Mouse (Mus musculus): ENCODE measurements around the gene C130060K24Rik.

The C130060K24Rik gene

DNA sequence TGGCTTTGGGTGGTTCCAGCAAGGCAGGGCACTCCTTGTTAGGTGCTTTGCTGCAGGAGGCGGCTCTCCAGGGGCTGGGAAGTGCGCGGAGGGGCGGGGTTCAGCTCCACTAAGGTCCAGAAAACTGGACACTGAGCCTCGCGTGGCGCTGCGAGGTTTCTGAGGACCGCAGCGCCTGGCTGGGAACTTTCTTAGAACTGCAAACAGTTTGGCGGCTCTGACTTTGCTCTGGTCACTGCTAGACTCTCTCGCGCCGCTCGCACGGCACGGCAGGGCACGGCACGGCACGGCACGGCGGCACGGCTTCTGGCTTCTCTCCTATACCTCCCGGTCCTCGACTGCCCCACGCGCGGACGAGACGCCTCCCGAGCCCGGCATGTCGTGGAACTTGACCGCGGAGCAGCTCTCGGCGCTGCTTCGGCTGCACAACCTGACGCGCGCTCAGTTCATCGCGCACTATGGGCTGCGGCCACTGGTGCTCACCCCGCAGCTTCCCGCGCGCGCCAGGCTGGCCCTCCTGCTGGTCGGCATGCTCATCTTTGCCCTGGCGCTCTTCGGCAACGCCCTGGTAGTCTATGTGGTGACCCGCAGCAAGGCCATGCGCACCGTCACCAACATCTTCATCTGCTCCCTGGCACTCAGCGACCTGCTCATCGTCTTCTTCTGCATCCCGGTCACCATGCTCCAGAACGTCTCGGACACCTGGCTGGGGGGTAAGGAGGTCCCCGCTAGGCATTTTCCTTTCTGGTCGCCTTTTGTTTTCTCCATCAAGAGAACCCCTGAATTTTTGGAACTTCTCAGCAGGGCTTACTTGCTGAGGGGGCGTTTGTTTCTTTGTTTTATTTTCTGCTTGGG lies at the start of gene C130060K24Rik:
TSS of gene C130060K24Rik (plus strand) at position 188 of the 855 bp plus-strand sequence.
- peak; percentile 57 for DNase-seq (ENCODE audit: low spot score)

DNA sequence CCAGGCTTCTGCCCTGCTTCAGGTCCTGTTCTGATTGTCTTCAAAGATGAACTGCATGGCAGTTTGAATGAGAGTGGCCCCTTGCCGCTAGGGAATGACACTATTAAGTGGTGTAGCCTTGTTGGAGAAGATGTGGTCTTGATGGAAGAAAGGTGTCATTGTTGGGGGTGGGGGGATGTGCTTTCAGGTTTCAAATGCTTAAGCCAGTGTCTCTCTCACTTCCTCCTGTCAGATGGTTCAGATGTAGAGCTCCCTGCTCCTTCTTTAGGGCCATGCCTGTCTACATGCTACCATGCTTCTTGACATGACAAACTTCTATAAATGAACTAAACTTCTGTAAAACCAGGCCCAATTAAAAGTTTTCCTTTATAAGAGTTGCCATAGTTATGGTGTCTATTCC lies 46.7 kb upstream of the C130060K24Rik start:
- no peak for DNase-seq (ENCODE audit: low spot score)

DNA sequence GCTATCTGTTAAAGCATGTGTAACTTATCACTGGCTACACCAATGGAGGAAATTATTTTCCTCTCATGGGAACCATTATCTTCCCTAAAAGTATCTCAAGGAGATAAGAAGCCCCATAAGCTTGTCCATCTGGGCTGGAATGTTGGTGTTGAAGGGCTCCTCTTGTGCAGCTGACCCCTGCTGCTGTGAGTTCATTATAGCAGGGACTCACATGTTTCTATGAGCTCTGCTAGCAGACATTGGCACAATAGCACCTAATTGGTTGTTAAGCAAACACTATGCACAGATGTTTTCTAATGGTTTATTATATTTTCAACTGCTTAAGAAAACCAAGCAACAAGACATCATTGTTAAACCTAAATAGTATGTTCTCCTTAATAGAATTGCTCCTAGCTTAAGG lies 41.5 kb upstream of the C130060K24Rik start:
- DNase-seq (ENCODE audit: low spot score) = peak; percentile 60

DNA sequence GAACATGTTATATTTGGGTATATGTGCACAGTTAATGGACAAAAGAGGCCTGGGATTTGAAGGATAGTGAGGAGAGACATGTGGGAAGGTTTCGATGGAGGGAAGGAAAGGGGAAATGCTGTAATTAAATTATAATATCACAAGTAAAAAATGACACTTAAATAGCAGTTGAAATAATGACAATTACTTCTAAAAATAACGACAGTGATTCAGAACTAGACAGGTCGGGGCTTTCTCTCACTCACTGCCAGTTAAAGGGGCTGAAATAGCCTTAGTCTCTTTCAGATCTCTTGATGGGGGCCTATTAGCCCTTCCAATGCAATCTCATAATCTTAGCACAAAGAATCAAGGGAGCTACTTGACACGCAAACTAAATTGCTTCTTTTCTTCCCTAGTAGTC lies 39.5 kb upstream of the C130060K24Rik start:
- DNase-seq (ENCODE audit: low spot score) = no peak

DNA sequence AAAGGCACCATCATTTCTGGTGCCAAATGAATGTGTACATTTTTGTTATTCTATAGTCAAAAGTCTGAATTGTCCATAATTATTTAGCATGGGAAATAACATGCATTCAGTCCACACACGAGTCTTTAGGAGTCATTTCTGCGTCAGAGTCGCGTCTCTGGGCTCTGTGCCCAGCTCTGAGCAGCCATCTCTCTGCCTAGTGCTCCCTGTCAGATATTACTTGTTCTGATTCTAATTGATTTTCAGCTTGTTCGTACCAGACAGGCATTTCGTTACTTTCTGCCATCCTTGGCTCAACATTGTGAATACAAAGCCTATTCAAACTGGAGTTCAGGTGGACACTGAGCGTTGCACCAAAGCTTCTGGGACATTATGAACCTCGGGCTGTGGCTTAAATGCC lies 33.2 kb upstream of the C130060K24Rik start:
- no peak for DNase-seq (ENCODE audit: low spot score)

DNA sequence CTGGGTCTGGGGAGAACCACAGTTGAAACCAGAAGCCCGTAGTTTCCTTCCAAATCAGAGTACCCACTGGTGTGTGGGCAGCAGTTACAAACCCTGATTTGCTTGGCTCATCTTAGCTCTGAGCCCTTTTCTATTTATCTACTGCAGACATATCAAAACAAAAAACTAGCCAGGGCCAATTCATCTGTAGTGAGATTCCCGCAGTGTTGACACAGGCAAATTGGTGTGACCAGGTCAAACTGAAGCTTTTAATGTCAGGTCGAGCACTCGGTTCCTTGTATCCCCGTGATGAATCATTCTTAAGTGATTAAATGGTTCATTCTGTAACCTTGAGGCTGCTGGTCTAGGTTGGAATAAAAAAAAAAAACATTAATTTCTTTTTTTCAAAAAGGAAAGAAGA lies 32.6 kb upstream of the C130060K24Rik start:
- DNase-seq (ENCODE audit: low spot score) = no peak

DNA sequence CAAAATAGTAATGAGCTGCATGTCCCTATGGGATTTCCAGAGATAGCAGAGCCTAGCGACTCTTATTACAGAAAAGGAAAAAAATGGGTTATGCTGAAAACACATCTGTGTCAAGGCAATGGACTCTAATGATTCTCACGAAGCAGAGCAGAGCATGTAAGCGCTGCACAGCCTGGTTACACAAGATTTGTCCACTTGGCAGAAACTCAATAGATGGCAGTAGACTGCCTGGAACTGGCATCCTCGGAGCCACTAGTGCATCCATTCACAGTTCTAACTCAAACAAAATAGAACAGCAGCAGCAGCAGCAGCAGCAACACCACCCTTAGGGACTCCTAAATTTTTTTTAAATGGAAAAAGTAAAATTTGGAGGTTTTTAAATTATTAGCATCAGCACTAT lies 29.3 kb upstream of the C130060K24Rik start:
- DNase-seq (ENCODE audit: low spot score) = no peak

DNA sequence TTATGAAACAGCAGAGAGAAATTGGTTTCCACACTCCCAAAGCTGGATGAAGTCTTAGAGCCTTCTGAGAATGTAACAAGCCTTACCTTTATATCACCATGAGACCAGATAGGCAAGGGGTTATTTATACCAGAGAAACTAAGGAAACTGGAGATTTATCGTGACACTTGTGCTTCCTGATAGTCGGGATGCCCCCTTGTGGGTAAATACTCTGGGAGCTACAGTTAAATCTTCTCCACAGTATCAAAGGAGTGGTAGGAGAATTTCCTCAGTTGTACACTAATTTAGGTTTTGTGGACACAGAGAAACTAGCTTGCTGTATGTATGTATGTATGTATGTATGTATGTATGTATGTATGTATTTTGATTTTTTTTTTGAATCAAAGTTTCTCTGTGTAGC lies 5.0 kb upstream of the C130060K24Rik start:
- no peak for DNase-seq (ENCODE audit: low spot score)

DNA sequence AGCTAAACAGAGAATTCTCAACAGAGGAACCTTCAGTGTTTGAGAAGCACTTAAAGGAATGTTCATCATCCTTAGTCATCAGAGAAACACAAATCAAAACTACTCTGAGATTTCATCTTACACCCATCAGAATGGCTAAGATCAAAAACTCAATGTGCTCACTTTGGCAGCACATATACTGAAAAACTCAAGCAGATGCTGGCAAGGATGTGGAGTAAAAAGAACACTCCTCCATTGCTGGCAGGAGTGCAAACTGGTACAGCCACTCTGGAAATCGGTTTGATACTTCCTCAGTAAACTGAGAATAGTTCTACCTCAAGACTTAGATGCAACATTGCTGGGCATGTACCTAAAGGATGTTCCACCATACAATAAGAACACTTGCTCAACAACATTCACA lies 41.0 kb downstream of the C130060K24Rik start:
- no peak for DNase-seq (ENCODE audit: low spot score)

DNA sequence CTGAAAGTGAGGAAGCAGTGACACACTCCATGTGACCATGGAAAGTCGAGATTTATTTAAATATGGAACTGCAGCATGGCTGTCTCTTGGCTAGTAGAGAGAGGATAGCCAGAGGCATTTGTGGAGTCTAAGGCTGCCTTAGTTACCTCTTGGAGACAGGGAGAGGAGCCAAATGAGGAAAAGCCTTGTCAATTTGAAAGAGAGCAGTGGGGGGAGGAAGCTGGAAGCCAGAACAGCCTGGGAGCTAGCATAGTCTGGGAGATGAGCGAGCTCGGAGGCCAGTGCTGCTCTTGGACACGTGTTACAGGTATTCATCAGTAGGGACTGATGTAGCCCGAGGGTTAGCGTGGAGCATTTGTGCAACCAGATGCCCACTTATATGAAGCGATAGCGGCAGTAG lies 46.2 kb downstream of the C130060K24Rik start:
- no peak for DNase-seq (ENCODE audit: low spot score)

DNA sequence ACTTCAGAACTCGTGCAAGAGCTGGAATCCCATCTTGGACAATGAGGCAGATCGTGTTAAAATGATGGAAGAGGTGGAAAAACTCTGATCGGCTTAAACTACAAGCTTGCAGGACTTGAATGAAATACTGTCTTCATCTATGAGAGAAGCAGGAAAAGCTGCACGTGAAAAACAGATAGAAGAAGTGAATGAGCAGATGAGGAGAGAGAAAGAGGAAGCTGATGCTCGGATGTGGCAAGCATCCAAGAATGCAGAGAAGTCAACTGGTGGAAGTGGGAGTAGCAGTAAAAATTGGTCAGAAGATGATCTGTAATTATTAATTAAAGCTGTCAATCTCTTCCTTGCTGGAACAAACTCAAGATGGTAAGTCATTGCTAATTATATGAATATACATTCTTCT lies 52.3 kb downstream of the C130060K24Rik start:
- DNase-seq (ENCODE audit: low spot score) = no peak

DNA sequence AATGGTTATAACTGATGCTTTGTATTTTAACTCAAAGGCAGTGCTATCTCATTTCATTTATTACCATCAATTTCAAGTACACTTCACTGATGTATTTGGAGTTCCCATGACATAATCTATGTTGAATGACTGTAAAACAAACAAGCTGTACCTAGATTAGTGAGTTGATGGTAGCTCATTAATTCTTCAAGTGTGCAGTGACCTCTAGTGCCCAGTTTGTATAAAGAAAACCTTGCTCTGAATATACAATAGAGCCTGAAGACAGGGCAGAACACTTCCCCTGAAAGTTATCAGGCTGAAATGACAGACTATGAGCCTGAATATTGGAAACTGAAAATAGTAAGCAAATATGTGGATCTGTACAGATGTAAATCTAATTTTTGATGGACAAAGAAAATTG lies 72.6 kb downstream of the C130060K24Rik start:
- DNase-seq (ENCODE audit: low spot score) = peak; percentile 85

DNA sequence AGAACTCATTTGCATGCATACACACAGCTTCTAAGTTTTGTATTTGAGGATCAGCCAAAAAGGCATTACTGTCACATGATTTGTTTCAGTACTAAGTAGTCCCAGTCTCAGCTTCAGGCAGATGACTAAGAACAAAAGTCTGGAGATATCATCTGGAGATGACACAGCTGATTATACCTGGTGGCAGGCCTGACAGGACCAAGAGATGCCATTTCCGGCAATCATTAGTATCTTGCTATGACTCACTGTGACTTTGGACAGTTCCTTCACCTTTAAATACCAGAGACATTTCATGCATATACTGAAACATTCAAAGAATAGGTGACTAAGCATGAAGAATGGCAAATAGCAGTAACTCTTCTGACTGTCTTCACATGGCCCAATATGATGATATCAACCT lies 84.4 kb downstream of the C130060K24Rik start:
- DNase-seq (ENCODE audit: low spot score) = no peak

DNA sequence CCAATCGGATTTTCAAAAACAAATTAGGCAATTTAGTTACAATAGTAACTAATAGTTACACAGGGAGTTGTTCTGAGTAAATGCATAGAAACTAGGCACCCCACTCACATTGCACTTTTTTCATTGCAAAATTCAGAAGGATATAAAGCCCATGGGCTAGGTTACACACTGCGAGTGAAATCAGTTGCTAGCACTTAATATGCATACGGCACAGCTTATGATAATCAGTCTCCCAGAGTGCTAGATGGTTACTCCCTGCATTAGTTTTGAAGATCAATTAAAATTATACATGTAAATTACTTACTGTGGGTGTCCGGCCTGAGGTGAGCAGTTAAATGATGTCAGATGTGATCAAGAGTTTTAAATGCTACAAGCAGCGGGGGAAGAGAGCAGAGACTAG lies 89.4 kb downstream of the C130060K24Rik start:
- no peak for DNase-seq (ENCODE audit: low spot score)

DNA sequence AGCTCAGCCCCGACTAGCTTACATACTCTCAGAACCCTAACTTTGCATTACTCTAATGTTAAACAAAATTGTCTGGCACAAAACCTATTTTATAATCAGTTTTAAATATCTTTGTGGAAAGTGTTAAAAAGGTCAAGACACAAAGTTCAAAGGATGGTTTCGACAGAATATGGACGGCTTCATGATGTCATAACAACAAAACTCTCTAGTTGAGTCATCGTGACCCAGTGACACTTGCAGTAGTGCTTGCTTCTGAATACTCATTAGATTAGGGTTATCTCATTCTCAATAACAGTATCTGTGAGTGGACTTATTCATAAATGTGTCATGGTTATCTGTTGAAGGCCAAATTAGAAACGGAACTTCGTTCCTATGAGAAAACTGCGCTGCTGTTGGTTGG lies 91.5 kb downstream of the C130060K24Rik start:
- DNase-seq (ENCODE audit: low spot score) = no peak

DNA sequence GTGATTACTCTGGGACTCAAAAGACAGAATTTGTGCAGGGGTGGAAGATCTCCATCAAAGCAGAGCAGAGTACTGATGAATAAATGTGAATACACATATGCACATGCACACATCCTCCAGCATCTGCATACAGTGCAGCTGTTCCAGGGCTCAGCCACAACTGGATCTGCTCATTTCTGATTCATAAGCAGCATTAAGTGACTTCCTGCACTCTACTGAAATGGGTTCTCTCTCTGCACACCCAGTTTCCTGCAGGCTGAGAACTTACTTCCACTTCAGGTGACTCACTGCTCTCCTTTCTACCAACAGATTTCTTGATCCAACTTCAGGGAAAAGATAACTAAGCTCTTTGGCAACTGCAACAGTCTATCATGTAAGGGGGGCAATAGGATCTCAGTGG lies 117.9 kb downstream of the C130060K24Rik start:
- no peak for DNase-seq (ENCODE audit: low spot score)
